ENCODE assay signal across 8 mouse cellular contexts in the genomic region with DNA sequence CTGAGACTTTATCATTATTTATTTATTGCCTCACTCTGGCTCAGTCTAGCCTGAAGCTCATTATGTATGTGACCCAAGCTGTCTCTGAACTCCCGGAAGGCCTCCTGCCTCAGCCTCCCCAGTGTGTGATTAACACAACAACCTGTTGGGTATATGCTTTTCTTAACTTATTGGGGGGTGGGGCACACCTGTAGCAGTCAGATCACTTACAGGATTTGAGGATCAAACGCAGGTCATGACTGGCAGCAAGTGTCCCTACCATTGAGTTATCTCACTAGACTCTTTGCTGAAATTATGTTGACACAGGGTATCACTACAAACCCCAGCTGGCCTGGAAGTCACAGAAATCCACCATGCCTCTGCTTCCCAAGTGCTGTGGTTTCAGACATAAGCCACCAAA. TPM values are rescaled to one million over a fixed set of nuclear protein-coding genes. Genes with fewer than 3 reads are reported as not detected.
DNase-seq lines count a peak whose midpoint lies in the region; ATAC-seq and TF ChIP-seq lines count a peak whose summit lies in the region.

No protein-coding gene starts in this region.

- H3K4me3 ChIP-seq in gastrocnemius, adult 2 months = peak overlapping the region; percentile 69
- H3K4me3 ChIP-seq in liver, adult 2 months (ENCODE audit: insufficient read depth, low read depth, low read length) = no peak overlapping the region
- no peak overlapping the region for H3K4me3 ChIP-seq in limb, embryonic 12.5 days (replicated peaks)

- H3K4me1 ChIP-seq in liver, adult 2 months (ENCODE audit: control insufficient read depth, insufficient read depth, low read length) = peaks cover 15% of the 10 kb centered on the region
- H3K4me1 ChIP-seq in limb, embryonic 12.5 days (replicated peaks) = peaks cover 27% of the 10 kb centered on the region

- H3K4me2 ChIP-seq in limb, embryonic 12.5 days = peak overlapping the region; percentile 93

- H3K36me3 ChIP-seq in liver, adult 2 months (ENCODE audit: control insufficient read depth, insufficient read depth, low read length) = peaks cover 5% of the 10 kb centered on the region; the same call in 1 of the 2 replicates
- peaks cover 30% of the 10 kb centered on the region for H3K36me3 ChIP-seq in limb, embryonic 12.5 days

- peak overlapping the region; percentile 90 for H3K27ac ChIP-seq in gastrocnemius, adult 2 months
- peak overlapping the region; percentile 27; the same call in 1 of the 2 replicates for H3K27ac ChIP-seq in liver, adult 2 months (replicated peaks; ENCODE audit: insufficient read depth, low read depth, low read length)
- H3K27ac ChIP-seq in limb, embryonic 12.5 days = no peak overlapping the region

- no peak overlapping the region for H3K9ac ChIP-seq in liver, adult 2 months (ENCODE audit: low read depth, low read length)
- H3K9ac ChIP-seq in limb, embryonic 12.5 days (replicated peaks) = no peak overlapping the region

- no peak for TF ChIP-seq CTCF in gastrocnemius, adult 2 months (IDR thresholded peaks at IDR 0.05)
- no peak for TF ChIP-seq CTCF in liver, adult 2 months (IDR thresholded peaks at IDR 0.05; ENCODE audit: low read depth, low read length)

- intact Hi-C loops in gastrocnemius, adult 2 months (cut with DNase I) = no loop called here

- no peak for DNase-seq in gastrocnemius, adult 2 months
- no peak for DNase-seq in gastrocnemius, adult 8-10 months (ENCODE audit: low spot score in 2 of 2)
- peak; percentile 28 for DNase-seq in liver, adult 2 months (ENCODE audit: extremely low read depth, low read depth, low spot score)
- no peak for DNase-seq in liver
- peak; percentile 28 for DNase-seq in naive thymus-derived CD4-positive, alpha-beta T cell, adult 2 months (ENCODE audit: low read depth)
- no peak for DNase-seq in ovary, postnatal 14 days (ENCODE audit: low spot score)
- no peak for DNase-seq in kidney, adult 18-20 months

- no peak for ATAC-seq in limb, embryonic 12.5 days (ENCODE audit: insufficient number of reproducible peaks, insufficient read depth, low FRiP score, low TSS enrichment, low read depth)

- TF ChIP-seq POLR2A in liver, adult 2 months (IDR thresholded peaks at IDR 0.05; ENCODE audit: extremely low read depth, insufficient read depth, low read length) = no peak

- no peaks in the 10 kb centered on the region for H3K79me2 ChIP-seq in liver, adult 2 months (ENCODE audit: control insufficient read depth, insufficient read depth, low read length)

- H3K9me3 ChIP-seq in limb, embryonic 12.5 days = no peaks in the 10 kb centered on the region

- no peaks in the 10 kb centered on the region for H3K27me3 ChIP-seq in liver, adult 2 months (ENCODE audit: control insufficient read depth, insufficient read depth, low read length)
- no peaks in the 10 kb centered on the region for H3K27me3 ChIP-seq in limb, embryonic 12.5 days

- WGBS in liver, adult 2 months = 50% methylated on average over 2 of the region's 2 CpGs
- WGBS in limb, embryonic 12.5 days = 69% methylated on average over 2 of the region's 2 CpGs

RNA-seq across cellular contexts. Expression of a gene that starts 0.7 kb away (rescaled TPM):
- 10 to 100 TPM in 1 of 2 experiments, 1 to 10 TPM in 1; 9.2 to 10.5 TPM for total RNA-seq in gastrocnemius, adult 2 months (2021)
- 10 to 100 TPM in 3 of 4 experiments, 1 to 10 TPM in 1; 8.1 to 12.4 (median 11.0) TPM for total RNA-seq in gastrocnemius, adult 8-10 months (2022)
- 2.7 and 4.0 TPM in 2 replicates for total RNA-seq in liver, adult 2 months (2014; rRNA removed)
- 18.8 and 22.4 TPM in 2 replicates for polyA plus RNA-seq in liver, adult 2 months (2012; rRNA removed)
- 45.4 and 51.5 TPM in 2 replicates for polyA plus RNA-seq in limb, embryonic 12.5 days (2016; fragmentation: Nextera tagmentation; extraction: Ambion mirVana)

RNA-seq across cellular contexts. Expression of a gene that starts 2.8 kb away (rescaled TPM):
- 10 to 100 TPM; 53.8 to 62.5 TPM for total RNA-seq in gastrocnemius, adult 2 months (2021)
- total RNA-seq in gastrocnemius, adult 8-10 months (2022) = 10 to 100 TPM; 53.4 to 57.5 (median 56.9) TPM
- total RNA-seq in liver, adult 2 months (2014; rRNA removed) = 12.4 and 16.2 TPM in 2 replicates
- 31.3 and 34.6 TPM in 2 replicates for polyA plus RNA-seq in liver, adult 2 months (2012; rRNA removed)
- 87.8 and 89.9 TPM in 2 replicates for polyA plus RNA-seq in limb, embryonic 12.5 days (2016; fragmentation: Nextera tagmentation; extraction: Ambion mirVana)

RNA-seq across cellular contexts. Expression of a gene that starts 2.8 kb away (rescaled TPM):
- 1 to 10 TPM; 1.8 to 2.2 TPM for total RNA-seq in gastrocnemius, adult 2 months (2021)
- total RNA-seq in gastrocnemius, adult 8-10 months (2022) = 1 to 10 TPM in 3 of 4 experiments, under 1 TPM in 1; 0.56 to 1.9 (median 1.5) TPM
- 1.9 and 2.8 TPM in 2 replicates for total RNA-seq in liver, adult 2 months (2014; rRNA removed)
- polyA plus RNA-seq in liver, adult 2 months (2012; rRNA removed) = 0.70 and 0.91 TPM in 2 replicates
- polyA plus RNA-seq in limb, embryonic 12.5 days (2016; fragmentation: Nextera tagmentation; extraction: Ambion mirVana) = 16.3 and 18.5 TPM in 2 replicates

RNA-seq across cellular contexts. Expression of a gene that starts 3.1 kb away (rescaled TPM):
- 100 to 1,000 TPM; 116 to 123 TPM for total RNA-seq in gastrocnemius, adult 2 months (2021)
- total RNA-seq in gastrocnemius, adult 8-10 months (2022) = 100 to 1,000 TPM; 140 to 149 (median 146) TPM
- total RNA-seq in liver, adult 2 months (2014; rRNA removed) = 34.9 and 38.0 TPM in 2 replicates
- 126 and 149 TPM in 2 replicates for polyA plus RNA-seq in liver, adult 2 months (2012; rRNA removed)
- 136 TPM in 2 replicates for polyA plus RNA-seq in limb, embryonic 12.5 days (2016; fragmentation: Nextera tagmentation; extraction: Ambion mirVana)

RNA-seq across cellular contexts. Expression of a gene that starts 4.9 kb away (rescaled TPM):
- 1 to 10 TPM; 1.1 to 1.5 TPM for total RNA-seq in gastrocnemius, adult 2 months (2021)
- under 1 TPM; 0.31 to 0.85 (median 0.65) TPM for total RNA-seq in gastrocnemius, adult 8-10 months (2022)
- 0.55 TPM in 1 of 2 replicates, not detected in the other for total RNA-seq in liver, adult 2 months (2014; rRNA removed)
- 2.3 and 4.2 TPM in 2 replicates for polyA plus RNA-seq in liver, adult 2 months (2012; rRNA removed)
- 3.2 and 4.1 TPM in 2 replicates for polyA plus RNA-seq in limb, embryonic 12.5 days (2016; fragmentation: Nextera tagmentation; extraction: Ambion mirVana)

Comparison
In these comparisons a context has a peak if more than half of its experiments do, and no peak if none do; other contexts are left out.
1. DNase-seq: peak in liver, adult 2 months (single experiment) and naive thymus-derived CD4-positive, alpha-beta T cell, adult 2 months (single experiment); none in gastrocnemius, adult 2 months (single experiment), gastrocnemius, adult 8-10 months (0 of 2), liver (single experiment), ovary, postnatal 14 days (single experiment) and kidney, adult 18-20 months (single experiment).